Mouse (Mus musculus) testis, adult 2 months (tissue): Measurements from ENCODE around the gene Stard3. TPM values are rescaled to one million over a fixed set of nuclear protein-coding genes. Genes with fewer than 3 reads are reported as not detected.

ENCODE experiments used
- H3K27ac ChIP-seq: fragments of 200-500 bp; 2 replicates; pipeline ENCODE4 v1.5.1; 2012; ENCODE audit warnings: low read depth, low read length; ENCODE audit not compliant: control insufficient read depth, insufficient read depth
- H3K27me3 ChIP-seq: fragments of 200-500 bp; 2 replicates; pipeline ENCODE4 v1.6.1; 2012; ENCODE audit warnings: mild to moderate bottlenecking, low read length, moderate library complexity; ENCODE audit not compliant: control insufficient read depth, insufficient read depth
- H3K36me3 ChIP-seq: fragments of 200-500 bp; 2 replicates; pipeline ENCODE4 v1.6.1; 2012; ENCODE audit warnings: mild to moderate bottlenecking, low read length; ENCODE audit not compliant: control insufficient read depth, insufficient read depth
- H3K4me1 ChIP-seq: fragments of 200-500 bp; 2 replicates; pipeline ENCODE4 v1.6.1; 2012; ENCODE audit warnings: low read length; ENCODE audit not compliant: control insufficient read depth, insufficient read depth
- H3K4me3 ChIP-seq: fragments of 200-500 bp; 2 replicates; pipeline ENCODE4 v1.5.1; 2012; ENCODE audit warnings: low read depth, mild to moderate bottlenecking, low read length, moderate library complexity, mixed read lengths; ENCODE audit not compliant: control insufficient read depth
- CTCF ChIP-seq: fragments of 200-500 bp; IDR thresholded peaks from 2 replicates; pipeline ENCODE4 v1.5.1; 2012; ENCODE audit warnings: low read depth, mild to moderate bottlenecking, inconsistent platforms, low read length, moderate library complexity; ENCODE audit not compliant: control insufficient read depth, insufficient read depth, insufficient replicate concordance
- POLR2A ChIP-seq: fragments of 200-500 bp; IDR thresholded peaks from 2 replicates; pipeline ENCODE4 v1.6.1; 2012; ENCODE audit warnings: low read depth, mild to moderate bottlenecking, inconsistent platforms, low read length, moderate library complexity; ENCODE audit not compliant: control insufficient read depth
- polyA plus RNA-seq: library from polyadenylated mRNA; depleted of rRNA; stranded (reverse); fragments of >200 nt; gene quantifications from 2 replicates; pipeline ENCODE4 v1.2.3, GENCODE M21; 2012

The Stard3 gene
- polyA plus RNA-seq, 1 experiment, result 24.3 TPM

GRCm38 (mm10) chr11:98329960-98330744 is 28.0 kb upstream of the Stard3 start:
- Histone ChIP-seq H3K27me3 (peaks cover 3% of the 10 kb centered on the region; the same call in 1 of the 2 replicates), H3K4me3 (no peak overlapping the region), H3K4me1 (peaks cover 25% of the 10 kb centered on the region), H3K36me3 (no peaks in the 10 kb centered on the region), H3K27ac (no peak overlapping the region)
- TF ChIP-seq CTCF (no peak), POLR2A (no peak)

GRCm38 (mm10) chr11:98330745-98331204 is 27.4 kb upstream of the Stard3 start:
- TF ChIP-seq POLR2A (no peak), CTCF (no peak)
- no peak overlapping the region for H3K4me3 ChIP-seq
- peaks cover 24% of the 10 kb centered on the region for H3K4me1 ChIP-seq
- no peak overlapping the region for H3K27ac ChIP-seq
- peaks cover 3% of the 10 kb centered on the region; the same call in 1 of the 2 replicates for H3K27me3 ChIP-seq
- H3K36me3 ChIP-seq, result no peaks in the 10 kb centered on the region

GRCm38 (mm10) chr11:98331401-98331800 is 26.8 kb upstream of the Stard3 start:
- Histone ChIP-seq H3K4me1 (peaks cover 22% of the 10 kb centered on the region), H3K4me3 (no peak overlapping the region), H3K27me3 (peaks cover 3% of the 10 kb centered on the region; the same call in 1 of the 2 replicates), H3K36me3 (no peaks in the 10 kb centered on the region), H3K27ac (no peak overlapping the region)
- no peak for TF ChIP-seq POLR2A
- no peak for TF ChIP-seq CTCF

GRCm38 (mm10) chr11:98332186-98332585 is 26.0 kb upstream of the Stard3 start:
- H3K27me3 ChIP-seq, result peaks cover 3% of the 10 kb centered on the region; the same call in 1 of the 2 replicates
- no peak overlapping the region for H3K27ac ChIP-seq
- H3K4me1 ChIP-seq, result peaks cover 21% of the 10 kb centered on the region
- no peak overlapping the region for H3K4me3 ChIP-seq
- no peaks in the 10 kb centered on the region for H3K36me3 ChIP-seq
- TF ChIP-seq POLR2A (no peak), CTCF (no peak)

- Histone ChIP-seq H3K4me3 (no peak overlapping the region), H3K27me3 (peaks cover 3% of the 10 kb centered on the region; the same call in 1 of the 2 replicates), H3K36me3 (no peaks in the 10 kb centered on the region), H3K4me1 (peaks cover 18% of the 10 kb centered on the region), H3K27ac (no peak overlapping the region)
- TF ChIP-seq CTCF (no peak), POLR2A (no peak)
These were observed 25.3 kb upstream of the Stard3 start for GRCm38 (mm10) chr11:98332841-98333240.

- no peak overlapping the region for H3K4me3 ChIP-seq
- peaks cover 3% of the 10 kb centered on the region; the same call in 1 of the 2 replicates for H3K27me3 ChIP-seq
- H3K4me1 ChIP-seq, result peaks cover 19% of the 10 kb centered on the region
- TF ChIP-seq CTCF (no peak), POLR2A (no peak)
- H3K36me3 ChIP-seq, result no peaks in the 10 kb centered on the region
- H3K27ac ChIP-seq, result no peak overlapping the region
These were observed 24.9 kb upstream of the Stard3 start for GRCm38 (mm10) chr11:98333263-98333696.

- H3K4me1 ChIP-seq, result peaks cover 21% of the 10 kb centered on the region
- TF ChIP-seq CTCF (no peak), POLR2A (no peak)
- H3K27me3 ChIP-seq, result no peaks in the 10 kb centered on the region
- H3K4me3 ChIP-seq, result peak overlapping the region; percentile 30
- H3K36me3 ChIP-seq, result no peaks in the 10 kb centered on the region
- H3K27ac ChIP-seq, result no peak overlapping the region
These were observed 24.0 kb upstream of the Stard3 start for GRCm38 (mm10) chr11:98333981-98334741.
